Mouse (Mus musculus): ENCODE measurements around the gene Camk1d.

- no peak for TF ChIP-seq CTCF (IDR thresholded peaks at IDR 0.05; ENCODE audit: borderline replicate concordance, insufficient read depth, low read depth, low read length)
- TF ChIP-seq POLR2A (IDR thresholded peaks at IDR 0.05; ENCODE audit: borderline replicate concordance, insufficient read depth, low read length) = no peak
Observed at GRCm38 (mm10) chr2:5640586-5640985, 73.7 kb downstream of the Camk1d start.
